Mouse (Mus musculus): ENCODE results near the gene Xylb. TPM values are rescaled to one million over a fixed set of nuclear protein-coding genes. Genes with fewer than 3 reads are reported as not detected.
A peak's percentile ranks its signal among the peaks of the same experiment; 100 is the strongest.

Xylb gene
- polyA plus RNA-seq, 1 experiment from 2014 or later: 4.6 TPM

DNA sequence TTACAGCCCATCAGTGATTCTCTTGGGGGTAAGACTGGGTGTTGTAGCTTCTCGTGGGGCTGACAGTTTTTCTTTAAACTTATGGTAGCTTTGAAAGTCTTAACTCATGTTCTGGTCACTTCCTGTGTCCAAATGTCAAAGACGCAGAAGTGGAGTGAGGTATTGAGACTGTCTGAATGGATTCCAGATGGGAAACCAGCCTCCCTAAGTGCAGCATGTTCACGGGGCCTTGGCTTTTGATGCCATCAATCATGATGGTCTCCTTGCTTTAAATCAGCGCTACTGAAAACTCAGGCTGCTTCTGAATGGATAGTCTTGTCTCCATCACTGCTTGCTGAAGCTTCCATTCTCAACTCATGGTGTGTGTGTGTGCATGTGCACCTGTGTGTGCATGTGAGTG is 14.1 kb downstream of the Xylb start:
- no peak overlapping the region for H3K4me2 ChIP-seq (replicated peaks; ENCODE audit: low read depth, low read length)
- WGBS: 63% methylated on average over 4 of the region's 4 CpGs

GRCm38 (mm10) chr9:119375008-119375407 is 17.8 kb downstream of the Xylb start:
- no peak for ATAC-seq (ENCODE audit: low FRiP score)
- Histone ChIP-seq H3K27ac (ENCODE audit: low read depth, low read length) (no peak overlapping the region), H3K4me3 (ENCODE audit: low read depth, low read length) (no peak overlapping the region), H3K27me3 (ENCODE audit: control insufficient read depth, insufficient read depth, low read length) (no peaks in the 10 kb centered on the region), H3K4me2 (replicated peaks; ENCODE audit: low read depth, low read length) (no peak overlapping the region), H3K4me1 (replicated peaks; ENCODE audit: control insufficient read depth, insufficient read depth, low read length) (no peaks in the 10 kb centered on the region), H3K9ac (ENCODE audit: low read depth, low read length) (no peak overlapping the region), H3K36me3 (ENCODE audit: control insufficient read depth, insufficient read depth, low read length) (no peaks in the 10 kb centered on the region), H3K9me3 (ENCODE audit: control insufficient read depth, low read length) (no peaks in the 10 kb centered on the region)
- DNase-seq (ENCODE audit: low spot score): no peak
- WGBS: 59% methylated on average over 3 of the region's 3 CpGs

More for the DNA sequence above, 14.1 kb downstream of the Xylb start:
- ATAC-seq (ENCODE audit: low FRiP score): no peak
- no peak overlapping the region for H3K9ac ChIP-seq (ENCODE audit: low read depth, low read length)
- DNase-seq (ENCODE audit: low spot score): no peak
- H3K9me3 ChIP-seq (ENCODE audit: control insufficient read depth, low read length): no peaks in the 10 kb centered on the region
- H3K36me3 ChIP-seq (ENCODE audit: control insufficient read depth, insufficient read depth, low read length): no peaks in the 10 kb centered on the region
- no peaks in the 10 kb centered on the region for H3K27me3 ChIP-seq (ENCODE audit: control insufficient read depth, insufficient read depth, low read length)
- H3K4me1 ChIP-seq (replicated peaks; ENCODE audit: control insufficient read depth, insufficient read depth, low read length): no peaks in the 10 kb centered on the region
- H3K4me3 ChIP-seq (ENCODE audit: low read depth, low read length): no peak overlapping the region
- H3K27ac ChIP-seq (ENCODE audit: low read depth, low read length): no peak overlapping the region

- Histone ChIP-seq H3K27ac (ENCODE audit: low read depth, low read length) (no peak overlapping the region), H3K4me1 (replicated peaks; ENCODE audit: control insufficient read depth, insufficient read depth, low read length) (no peaks in the 10 kb centered on the region), H3K36me3 (ENCODE audit: control insufficient read depth, insufficient read depth, low read length) (no peaks in the 10 kb centered on the region), H3K4me2 (replicated peaks; ENCODE audit: low read depth, low read length) (no peak overlapping the region), H3K27me3 (ENCODE audit: control insufficient read depth, insufficient read depth, low read length) (no peaks in the 10 kb centered on the region), H3K9ac (ENCODE audit: low read depth, low read length) (no peak overlapping the region), H3K9me3 (ENCODE audit: control insufficient read depth, low read length) (no peaks in the 10 kb centered on the region), H3K4me3 (ENCODE audit: low read depth, low read length) (no peak overlapping the region)
- no peak for DNase-seq (ENCODE audit: low spot score)
- 57% methylated on average over 6 of the region's 6 CpGs for WGBS
- no peak for ATAC-seq (ENCODE audit: low FRiP score)
Measured at GRCm38 (mm10) chr9:119375556-119375955, 18.4 kb downstream of the Xylb start.

GRCm38 (mm10) chr9:119378231-119378630 is 21.1 kb downstream of the Xylb start:
- no peaks in the 10 kb centered on the region for H3K9me3 ChIP-seq (ENCODE audit: control insufficient read depth, low read length)
- 86% methylated on average over 4 of the region's 4 CpGs for WGBS
- no peaks in the 10 kb centered on the region for H3K36me3 ChIP-seq (ENCODE audit: control insufficient read depth, insufficient read depth, low read length)

DNA sequence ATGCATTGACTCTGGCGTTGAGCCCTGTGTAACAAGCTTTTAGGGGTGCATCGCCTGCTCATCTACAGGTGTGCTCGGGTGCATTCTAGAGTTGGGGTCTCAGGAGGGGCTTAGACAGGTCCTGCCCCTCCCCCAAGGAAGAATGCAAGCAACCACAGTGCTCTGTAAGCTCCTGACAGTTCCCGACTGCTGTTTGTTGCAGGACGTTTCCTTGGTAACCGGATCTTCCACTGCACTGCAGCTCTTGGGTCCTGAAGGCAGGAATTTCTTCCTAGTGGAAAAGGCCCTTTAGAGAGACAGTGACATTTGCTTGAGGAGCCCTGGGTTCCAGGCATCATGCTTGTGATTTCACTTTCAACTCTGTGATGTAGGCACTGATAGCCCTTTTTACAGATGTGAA is 25.4 kb downstream of the Xylb start:
- no peaks in the 10 kb centered on the region for H3K36me3 ChIP-seq (ENCODE audit: control insufficient read depth, insufficient read depth, low read length)
- WGBS: 63% methylated on average over 6 of the region's 6 CpGs
- no peak overlapping the region for H3K4me2 ChIP-seq (replicated peaks; ENCODE audit: low read depth, low read length)
- no peaks in the 10 kb centered on the region for H3K27me3 ChIP-seq (ENCODE audit: control insufficient read depth, insufficient read depth, low read length)
- DNase-seq (ENCODE audit: low spot score) (no peak), ATAC-seq (ENCODE audit: low FRiP score) (no peak)
- no peak overlapping the region for H3K9ac ChIP-seq (ENCODE audit: low read depth, low read length)
- no peaks in the 10 kb centered on the region for H3K4me1 ChIP-seq (replicated peaks; ENCODE audit: control insufficient read depth, insufficient read depth, low read length)
- H3K9me3 ChIP-seq (ENCODE audit: control insufficient read depth, low read length): no peaks in the 10 kb centered on the region
- H3K4me3 ChIP-seq (ENCODE audit: low read depth, low read length): no peak overlapping the region
- H3K27ac ChIP-seq (ENCODE audit: low read depth, low read length): no peak overlapping the region

More at GRCm38 (mm10) chr9:119378231-119378630, 21.1 kb downstream of the Xylb start:
- H3K4me1 ChIP-seq (replicated peaks; ENCODE audit: control insufficient read depth, insufficient read depth, low read length): no peaks in the 10 kb centered on the region
- no peak overlapping the region for H3K4me3 ChIP-seq (ENCODE audit: low read depth, low read length)
- no peak overlapping the region for H3K9ac ChIP-seq (ENCODE audit: low read depth, low read length)
- H3K27ac ChIP-seq (ENCODE audit: low read depth, low read length): no peak overlapping the region
- no peak for ATAC-seq (ENCODE audit: low FRiP score)
- no peak overlapping the region for H3K4me2 ChIP-seq (replicated peaks; ENCODE audit: low read depth, low read length)
- DNase-seq (ENCODE audit: low spot score): no peak
- H3K27me3 ChIP-seq (ENCODE audit: control insufficient read depth, insufficient read depth, low read length): no peaks in the 10 kb centered on the region

DNA sequence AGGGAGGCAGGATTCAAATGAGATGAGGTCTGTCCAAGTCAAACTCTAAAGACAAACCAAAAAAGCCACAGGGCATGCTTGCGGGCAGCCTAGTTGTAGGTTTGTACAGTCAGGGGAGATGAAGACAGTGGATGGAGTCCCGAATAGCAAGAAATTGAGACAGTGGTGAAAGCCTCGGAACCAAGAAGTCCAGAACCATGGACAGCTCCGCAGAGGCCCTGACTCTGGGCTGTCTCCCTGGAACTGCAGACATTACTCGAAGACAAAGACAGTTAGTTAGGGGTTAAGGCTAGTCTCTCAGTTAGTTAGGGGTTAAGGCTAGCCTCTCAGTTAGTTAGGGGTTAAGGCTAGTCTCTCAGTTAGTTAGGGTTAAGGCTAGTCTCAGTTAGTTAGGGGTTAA is 31.8 kb downstream of the Xylb start:
- Histone ChIP-seq H3K4me2 (replicated peaks; ENCODE audit: low read depth, low read length) (no peak overlapping the region), H3K4me1 (replicated peaks; ENCODE audit: control insufficient read depth, insufficient read depth, low read length) (no peaks in the 10 kb centered on the region), H3K9me3 (ENCODE audit: control insufficient read depth, low read length) (no peaks in the 10 kb centered on the region), H3K36me3 (ENCODE audit: control insufficient read depth, insufficient read depth, low read length) (no peaks in the 10 kb centered on the region), H3K4me3 (ENCODE audit: low read depth, low read length) (no peak overlapping the region), H3K27me3 (ENCODE audit: control insufficient read depth, insufficient read depth, low read length) (no peaks in the 10 kb centered on the region), H3K9ac (ENCODE audit: low read depth, low read length) (no peak overlapping the region), H3K27ac (ENCODE audit: low read depth, low read length) (no peak overlapping the region)
- 54% methylated on average over 5 of the region's 5 CpGs for WGBS
- ATAC-seq (ENCODE audit: low FRiP score) (no peak), DNase-seq (ENCODE audit: low spot score) (peak; percentile 51)

DNA sequence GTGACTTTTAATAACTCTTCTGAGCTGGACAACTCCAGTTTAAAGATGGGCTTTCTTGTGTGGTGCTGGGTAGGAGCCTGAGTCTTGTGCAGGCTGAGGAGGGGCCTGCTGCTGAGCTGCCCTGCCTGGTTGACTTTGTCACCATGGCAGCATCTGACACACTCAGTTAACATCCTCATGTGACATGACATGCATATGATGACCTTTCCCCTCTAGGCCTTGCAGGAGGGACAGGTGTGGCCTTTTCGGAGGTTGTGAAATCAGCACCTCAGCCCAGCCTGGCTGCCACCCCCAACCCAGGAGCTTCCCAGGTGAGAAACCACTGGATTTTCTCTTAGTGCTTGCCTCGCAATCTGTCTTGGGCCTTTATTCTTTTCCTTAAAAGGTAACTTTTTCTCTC is 33.0 kb downstream of the Xylb start:
- Histone ChIP-seq H3K9ac (ENCODE audit: low read depth, low read length) (no peak overlapping the region), H3K4me1 (replicated peaks; ENCODE audit: control insufficient read depth, insufficient read depth, low read length) (no peaks in the 10 kb centered on the region), H3K9me3 (ENCODE audit: control insufficient read depth, low read length) (no peaks in the 10 kb centered on the region), H3K27me3 (ENCODE audit: control insufficient read depth, insufficient read depth, low read length) (no peaks in the 10 kb centered on the region), H3K4me2 (replicated peaks; ENCODE audit: low read depth, low read length) (no peak overlapping the region), H3K27ac (ENCODE audit: low read depth, low read length) (no peak overlapping the region), H3K4me3 (ENCODE audit: low read depth, low read length) (no peak overlapping the region), H3K36me3 (ENCODE audit: control insufficient read depth, insufficient read depth, low read length) (no peaks in the 10 kb centered on the region)
- ATAC-seq (ENCODE audit: low FRiP score): no peak
- WGBS: 75% methylated on average over 2 of the region's 2 CpGs
- no peak for DNase-seq (ENCODE audit: low spot score)

DNA sequence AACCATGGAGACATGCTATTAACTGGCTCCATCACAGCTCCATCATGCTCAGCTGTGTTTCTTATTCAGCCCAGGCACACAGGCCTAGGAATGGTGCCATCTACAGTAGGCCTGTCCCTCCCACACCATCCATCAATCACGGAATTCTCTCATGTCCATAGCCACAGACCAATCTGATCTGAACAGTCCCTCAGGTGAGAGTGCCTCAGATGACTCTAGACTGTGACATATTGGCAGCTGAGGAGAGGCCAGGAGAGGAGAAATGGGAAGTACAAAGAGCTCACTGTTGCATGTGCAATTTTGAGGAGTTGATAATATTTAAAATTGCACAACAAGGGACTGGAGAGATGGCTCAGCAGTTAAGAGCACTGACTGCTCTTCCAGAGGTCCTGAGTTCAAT is 37.6 kb downstream of the Xylb start:
- Histone ChIP-seq H3K4me3 (ENCODE audit: low read depth, low read length) (no peak overlapping the region), H3K27ac (ENCODE audit: low read depth, low read length) (no peak overlapping the region), H3K9me3 (ENCODE audit: control insufficient read depth, low read length) (no peaks in the 10 kb centered on the region), H3K4me2 (replicated peaks; ENCODE audit: low read depth, low read length) (no peak overlapping the region), H3K9ac (ENCODE audit: low read depth, low read length) (no peak overlapping the region), H3K36me3 (ENCODE audit: control insufficient read depth, insufficient read depth, low read length) (no peaks in the 10 kb centered on the region), H3K27me3 (ENCODE audit: control insufficient read depth, insufficient read depth, low read length) (no peaks in the 10 kb centered on the region), H3K4me1 (replicated peaks; ENCODE audit: control insufficient read depth, insufficient read depth, low read length) (no peaks in the 10 kb centered on the region)
- ATAC-seq (ENCODE audit: low FRiP score) (no peak), DNase-seq (ENCODE audit: low spot score) (no peak)
- WGBS: 84% methylated on average over 1 of the region's 1 CpGs

DNA sequence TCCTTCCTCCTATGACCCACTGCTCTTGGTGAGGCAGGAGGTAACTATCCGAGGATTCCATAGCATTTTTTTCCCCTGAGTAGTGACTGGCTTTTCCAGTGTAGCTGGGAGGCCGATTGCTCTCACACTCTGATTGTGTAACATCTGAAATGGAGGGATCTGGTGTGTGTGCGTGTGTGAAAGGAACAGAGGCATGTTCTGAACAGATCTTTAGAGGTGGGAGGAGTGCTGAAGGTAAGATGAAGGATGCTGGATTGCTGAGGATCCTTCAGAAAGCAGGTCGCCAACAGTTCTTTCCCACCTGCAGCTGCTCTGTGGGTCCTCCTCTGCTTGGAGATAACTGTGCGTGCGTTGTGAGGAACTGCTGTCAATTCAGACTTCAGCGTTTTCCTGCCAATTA is 44.2 kb downstream of the Xylb start:
- no peaks in the 10 kb centered on the region for H3K9me3 ChIP-seq (ENCODE audit: control insufficient read depth, low read length)
- DNase-seq (ENCODE audit: low spot score) (no peak), ATAC-seq (ENCODE audit: low FRiP score) (no peak)
- peak overlapping the region; percentile 98 for H3K4me3 ChIP-seq (ENCODE audit: low read depth, low read length)
- peak overlapping the region; percentile 72 for H3K4me2 ChIP-seq (replicated peaks; ENCODE audit: low read depth, low read length)
- peak overlapping the region; percentile 98; the same call in 1 of the 2 replicates for H3K27ac ChIP-seq (ENCODE audit: low read depth, low read length)
- H3K4me1 ChIP-seq (replicated peaks; ENCODE audit: control insufficient read depth, insufficient read depth, low read length): peaks cover 6% of the 10 kb centered on the region; the same call in 1 of the 2 replicates
- H3K36me3 ChIP-seq (ENCODE audit: control insufficient read depth, insufficient read depth, low read length): no peaks in the 10 kb centered on the region
- peak overlapping the region; percentile 43 for H3K9ac ChIP-seq (ENCODE audit: low read depth, low read length)
- H3K27me3 ChIP-seq (ENCODE audit: control insufficient read depth, insufficient read depth, low read length): no peaks in the 10 kb centered on the region
- WGBS: 7% methylated on average over 7 of the region's 7 CpGs

Measured in hindbrain, embryonic 11.5 days (tissue).